Mouse (Mus musculus) embryo, embryonic 11.5 days (tissue): Measurements from ENCODE around the gene Mri1.
A peak's percentile ranks its signal among the peaks of the same experiment; 100 is the strongest.

ENCODE experiments used
- DNase-seq: peaks from one replicate; pipeline ENCODE4 v3.0.0-alpha.2; 2012; ENCODE audit warnings: low read depth, low spot score

The Mri1 gene

DNA sequence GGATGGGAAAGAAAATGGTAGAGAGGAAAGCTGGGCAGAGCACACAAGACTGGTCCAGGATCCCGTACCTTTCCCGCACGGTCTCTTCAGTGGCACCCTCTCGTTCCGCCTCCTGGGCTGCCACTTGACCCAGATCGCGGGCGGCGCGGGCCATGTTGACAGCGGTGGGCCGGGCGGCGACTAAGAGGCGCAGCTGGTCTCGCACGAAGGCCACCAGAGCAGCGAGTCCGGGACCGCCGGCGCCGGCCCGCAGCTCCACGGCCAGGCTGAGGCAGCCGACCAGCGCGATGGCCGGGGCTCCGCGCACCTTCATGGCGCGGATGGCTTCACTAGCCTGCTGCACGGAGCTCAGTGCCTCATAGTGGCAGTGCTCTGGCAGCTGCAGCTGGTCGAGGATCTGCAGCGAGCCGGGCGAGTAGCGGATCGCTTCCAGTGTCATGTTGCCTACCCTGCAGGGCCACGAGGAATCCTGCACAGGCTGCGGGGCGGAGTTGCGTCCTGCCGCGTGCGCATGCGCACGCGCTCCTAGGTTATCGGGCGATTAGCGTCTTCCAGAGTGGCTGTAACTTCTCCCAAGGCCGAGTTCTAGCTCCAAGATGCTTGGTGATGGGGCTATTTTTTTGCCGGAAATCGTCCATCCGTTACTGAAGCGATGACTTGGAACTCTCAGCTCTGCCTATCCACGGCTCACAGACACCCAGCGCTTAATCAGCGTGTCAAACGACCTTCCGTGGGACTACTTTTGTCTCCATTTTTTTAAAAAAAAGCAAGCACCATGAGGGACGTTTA lies at the start of gene Mri1:
Mri1 (minus strand) TSS at position 505 of the 789 bp plus-strand sequence.
- peak; percentile 88 for DNase-seq

DNA sequence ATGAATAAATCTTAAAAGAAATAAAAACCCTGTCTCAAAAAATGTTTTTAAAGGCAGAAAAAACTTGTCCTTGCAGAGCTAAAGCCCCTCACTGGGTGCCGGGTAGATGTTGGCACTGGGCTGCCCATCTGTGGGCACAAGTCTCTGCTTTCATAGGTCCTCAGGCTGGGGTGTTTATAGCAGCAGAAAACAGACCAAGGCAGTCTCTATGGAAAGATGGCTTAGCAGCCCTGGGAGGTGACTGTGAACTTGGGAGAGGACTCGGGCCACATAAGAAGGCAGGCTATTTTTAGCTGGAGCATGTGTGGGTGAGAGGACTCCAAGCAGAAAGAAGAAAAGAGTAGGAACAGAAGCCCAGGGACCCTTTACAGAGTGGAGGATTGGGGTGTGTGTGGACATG lies 46.8 kb upstream of the Mri1 start:
- DNase-seq: no peak

DNA sequence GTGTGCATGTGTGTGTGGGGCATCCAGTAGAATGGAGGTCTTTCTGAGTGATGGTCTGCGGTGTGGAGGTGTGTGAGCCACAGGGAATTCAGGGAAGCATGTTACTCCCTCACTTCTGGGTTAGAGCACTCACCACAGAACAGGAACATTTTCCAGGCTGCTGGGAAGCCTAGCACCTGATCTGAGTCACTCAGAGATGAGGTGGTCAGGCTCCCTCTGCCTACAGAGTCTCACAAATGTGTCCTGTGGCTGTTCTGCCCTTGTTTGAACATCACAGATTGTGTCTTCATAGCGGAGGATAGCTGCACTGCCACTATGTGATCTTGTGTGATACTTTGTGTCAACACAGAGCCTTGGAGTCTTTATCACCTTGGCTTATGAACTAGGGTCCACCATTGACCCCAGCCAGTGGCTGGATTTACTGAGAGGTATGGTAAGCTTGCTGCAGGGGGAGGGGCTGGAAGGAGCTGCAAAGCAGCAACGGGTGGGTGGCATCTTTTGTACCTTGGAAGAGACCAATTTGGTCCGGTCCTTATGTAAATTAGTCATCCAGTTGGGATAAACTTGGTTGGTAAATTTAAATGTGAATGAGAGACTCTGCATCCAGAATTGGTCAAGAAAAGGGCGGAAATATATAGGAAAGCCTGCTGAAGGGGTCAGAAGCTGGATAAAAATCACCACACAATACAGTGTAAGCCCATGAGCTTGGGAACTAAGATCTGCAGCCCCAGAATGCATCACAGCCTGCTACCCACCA lies 40.1 kb upstream of the Mri1 start:
- DNase-seq: no peak

DNA sequence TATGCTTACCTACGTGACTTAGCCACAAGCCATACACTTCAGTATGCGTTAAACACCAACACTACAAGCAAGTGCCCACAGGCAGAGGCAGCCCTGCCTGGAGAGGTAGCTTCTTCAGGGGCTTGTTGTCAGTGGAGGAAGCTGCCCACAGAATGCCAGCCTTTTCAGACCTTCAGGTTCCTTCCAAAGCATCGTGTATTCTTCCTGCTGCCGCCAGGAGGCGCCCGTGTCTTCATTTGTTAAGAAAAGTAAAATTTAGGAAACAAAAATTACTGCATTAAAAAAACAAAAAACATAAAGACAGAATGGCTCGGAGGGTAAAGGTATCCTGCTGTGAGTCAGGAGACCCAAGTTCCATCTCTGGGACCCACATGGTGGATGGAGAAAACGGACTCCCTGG lies 34.6 kb upstream of the Mri1 start:
- peak; percentile 62 for DNase-seq

DNA sequence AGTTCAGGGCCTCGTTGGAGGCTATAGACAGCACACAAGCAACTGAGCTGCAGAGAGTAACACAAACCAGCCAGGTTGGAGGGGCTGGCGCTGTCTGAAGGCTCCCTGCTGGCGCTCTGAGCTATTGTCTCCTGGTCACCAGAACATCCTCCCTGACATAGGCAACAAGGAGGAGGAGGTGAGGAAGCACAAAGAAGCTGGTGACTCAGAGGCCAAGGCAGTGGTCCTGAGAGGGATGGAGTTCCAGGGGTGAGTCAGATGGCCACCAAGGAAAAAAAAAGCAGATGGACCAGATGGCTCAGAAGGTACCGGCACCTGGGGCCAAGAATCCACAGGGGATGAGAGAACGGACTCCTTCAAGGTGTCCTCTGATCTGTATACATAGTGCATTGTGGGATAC lies 34.0 kb upstream of the Mri1 start:
- no peak for DNase-seq

DNA sequence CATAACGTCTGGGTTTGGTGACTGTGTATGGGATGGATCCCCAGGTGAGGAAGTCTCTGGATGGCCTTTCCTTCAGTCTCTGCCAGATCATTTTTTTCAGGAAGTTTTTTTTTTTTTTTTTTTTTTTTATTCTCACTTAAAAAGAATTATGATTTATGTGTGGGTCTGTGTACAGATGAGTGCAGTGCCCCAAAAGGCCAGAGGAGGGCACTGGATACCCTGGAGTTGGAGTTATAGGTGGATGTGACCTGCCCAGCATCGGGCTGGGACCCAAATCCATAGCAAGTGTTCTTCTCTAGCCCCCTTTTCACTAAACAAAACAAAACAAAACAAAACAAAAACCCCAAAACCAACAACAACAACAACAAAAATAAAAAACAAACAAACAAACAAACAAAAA lies 31.8 kb upstream of the Mri1 start:
- no peak for DNase-seq

DNA sequence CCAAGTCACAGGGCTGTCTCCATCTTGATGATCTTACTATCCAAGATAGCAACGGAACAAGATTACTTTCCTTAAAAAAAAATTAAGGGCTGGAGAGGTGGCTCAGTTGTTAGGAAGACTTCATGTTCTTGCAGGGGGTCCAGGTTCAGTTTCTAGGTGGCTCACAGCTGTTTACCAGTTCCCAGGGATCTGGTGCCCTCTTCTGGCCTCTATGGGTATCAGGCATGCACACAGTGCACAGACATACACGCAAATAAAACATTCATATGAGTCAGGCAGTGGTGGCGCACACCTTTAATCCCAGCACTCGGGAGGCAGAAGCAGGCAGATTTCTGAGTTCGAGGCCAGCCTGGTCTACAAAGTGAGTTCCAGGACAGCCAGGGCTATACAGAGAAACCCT lies 28.5 kb upstream of the Mri1 start:
- peak; percentile 40 for DNase-seq

DNA sequence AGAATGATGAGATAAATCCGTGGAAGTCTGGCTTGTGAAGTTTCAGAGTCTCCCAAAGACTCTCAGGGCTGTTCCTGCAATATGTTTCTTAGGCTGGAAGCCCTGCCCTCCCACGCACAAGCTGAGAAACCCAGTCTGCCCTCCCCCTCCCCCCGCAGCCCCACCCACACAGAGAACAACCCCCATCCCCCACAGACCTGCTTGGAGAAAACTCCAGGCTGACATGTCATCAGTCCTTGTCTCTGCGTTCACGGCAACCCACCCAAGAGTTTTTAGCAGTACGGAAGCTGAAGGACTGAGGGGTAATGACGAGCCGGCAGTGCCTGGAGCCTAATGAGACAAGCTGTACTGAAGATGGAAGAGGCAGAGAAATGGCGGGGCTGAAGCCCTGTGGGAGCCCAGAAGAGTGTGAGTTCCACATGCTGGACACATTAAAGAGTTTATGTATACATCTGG lies 27.5 kb upstream of the Mri1 start:
- peak; percentile 38 for DNase-seq

DNA sequence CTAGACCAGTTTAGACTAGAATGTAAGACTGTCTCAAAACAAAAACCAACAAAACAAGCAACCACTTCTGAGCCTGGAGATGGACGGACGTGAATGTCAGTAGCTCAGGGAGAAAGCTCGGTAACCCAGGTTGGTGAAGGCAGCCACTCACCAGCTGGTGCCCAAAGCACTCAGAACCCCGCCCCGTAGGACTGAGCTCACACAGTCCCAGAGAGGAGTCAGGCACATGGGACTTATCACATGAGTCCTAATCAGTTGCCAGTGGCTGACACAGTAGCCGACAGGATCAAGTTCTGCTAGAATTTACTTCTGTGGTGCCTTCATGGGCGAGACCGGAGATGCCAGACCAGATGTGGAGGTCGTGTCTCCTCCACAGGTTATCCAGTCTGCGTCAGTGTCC lies 23.7 kb upstream of the Mri1 start:
- DNase-seq: no peak

DNA sequence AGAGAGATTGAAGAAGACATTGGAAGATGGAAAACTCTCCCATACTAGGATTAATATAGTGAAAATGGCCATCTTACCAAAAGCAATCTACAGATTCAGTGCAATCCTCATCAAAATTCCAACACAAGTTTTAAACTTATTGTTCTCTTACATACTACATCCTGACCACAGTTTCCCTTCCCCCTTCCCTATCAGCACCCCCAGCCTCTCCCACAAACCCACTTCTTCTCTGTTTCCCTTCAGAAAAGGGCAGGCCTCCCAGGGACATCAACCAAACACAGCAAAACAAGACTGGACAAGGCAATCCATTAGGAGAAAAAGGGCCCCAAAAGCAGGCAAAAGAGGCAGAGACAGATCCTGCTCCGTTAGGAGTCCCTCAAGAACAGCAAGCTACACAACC lies 19.3 kb upstream of the Mri1 start:
- DNase-seq: no peak

DNA sequence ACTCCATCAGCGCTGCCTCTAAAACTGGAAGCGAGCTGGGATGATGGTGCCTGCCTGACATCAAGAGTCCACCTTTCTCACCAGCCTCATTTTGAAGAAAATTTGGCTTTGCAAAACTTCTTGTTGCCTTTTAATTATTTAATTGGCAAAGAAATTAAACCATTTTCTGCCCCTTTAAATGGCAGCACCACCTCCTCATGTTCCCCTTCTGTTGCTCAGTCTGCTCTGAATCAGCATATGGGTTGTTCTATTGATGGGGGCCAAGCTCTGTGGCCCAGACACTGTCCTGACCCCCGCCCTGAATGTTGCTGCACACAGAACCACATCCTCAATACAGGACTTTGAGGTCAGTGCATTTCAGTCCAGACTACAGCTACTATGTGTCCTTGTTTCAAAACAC lies 16.8 kb upstream of the Mri1 start:
- DNase-seq: no peak

DNA sequence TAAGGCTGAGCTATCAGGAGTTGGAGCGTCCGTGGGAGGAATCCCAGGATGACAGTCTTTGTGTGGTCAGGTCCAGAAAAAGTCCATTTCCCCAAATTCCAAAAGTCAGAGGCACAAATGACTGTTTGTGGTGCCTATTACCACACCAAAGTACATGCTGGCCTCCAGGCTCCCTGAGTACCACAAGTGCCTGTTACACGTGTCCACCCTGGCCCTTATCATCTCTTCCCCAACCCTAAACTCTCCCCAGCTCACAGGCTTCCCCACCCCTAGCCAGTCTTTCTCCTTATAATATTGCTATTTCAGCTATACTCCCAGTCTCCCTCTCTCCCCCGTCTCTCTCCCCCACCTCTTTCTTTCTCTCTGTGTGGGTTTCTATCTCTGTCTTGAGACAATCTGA lies 15.2 kb upstream of the Mri1 start:
- no peak for DNase-seq

DNA sequence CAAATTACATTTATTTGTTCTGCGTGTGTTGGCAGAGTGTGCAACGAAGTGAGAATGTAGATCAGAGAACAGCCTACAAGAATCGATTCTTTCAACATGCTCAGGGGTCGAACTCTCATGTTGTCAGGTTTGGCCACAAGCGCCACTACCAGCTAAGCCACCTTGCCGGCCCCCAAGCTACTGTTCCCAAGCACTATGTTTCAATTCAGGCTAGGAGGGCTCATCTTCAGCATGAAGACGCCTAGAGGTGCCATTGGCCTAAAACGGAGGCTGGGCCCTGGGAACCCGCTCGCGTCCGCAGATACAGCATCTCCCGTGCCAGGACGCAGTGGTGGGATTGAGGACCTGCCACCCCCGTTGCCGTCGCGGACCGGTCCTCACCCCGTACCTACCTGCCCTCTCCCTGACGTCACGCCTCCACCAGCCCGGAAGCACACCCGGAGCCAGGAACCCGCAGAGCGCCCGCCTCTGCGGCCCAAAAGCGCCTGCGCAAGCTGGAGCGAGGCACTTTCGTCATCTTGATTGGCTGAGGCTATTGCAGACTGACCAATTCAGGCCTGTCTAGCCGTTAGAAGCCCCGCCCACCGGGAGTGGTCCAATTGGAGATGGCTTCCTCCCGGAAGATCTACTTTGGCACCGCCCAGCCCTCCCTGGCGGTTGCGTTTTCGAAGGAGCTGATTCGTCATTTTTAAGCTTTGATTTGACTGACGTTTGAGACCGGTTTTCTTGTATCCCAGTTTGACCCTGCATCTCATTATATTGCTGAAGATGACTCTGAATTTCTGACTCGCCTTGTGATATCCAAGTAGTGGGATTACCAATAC lies 13.0 kb upstream of the Mri1 start, which contains the start of gene Ccdc130:
Ccdc130 (minus strand) TSS at position 431 of the 824 bp plus-strand sequence.
- DNase-seq: peak; percentile 100

DNA sequence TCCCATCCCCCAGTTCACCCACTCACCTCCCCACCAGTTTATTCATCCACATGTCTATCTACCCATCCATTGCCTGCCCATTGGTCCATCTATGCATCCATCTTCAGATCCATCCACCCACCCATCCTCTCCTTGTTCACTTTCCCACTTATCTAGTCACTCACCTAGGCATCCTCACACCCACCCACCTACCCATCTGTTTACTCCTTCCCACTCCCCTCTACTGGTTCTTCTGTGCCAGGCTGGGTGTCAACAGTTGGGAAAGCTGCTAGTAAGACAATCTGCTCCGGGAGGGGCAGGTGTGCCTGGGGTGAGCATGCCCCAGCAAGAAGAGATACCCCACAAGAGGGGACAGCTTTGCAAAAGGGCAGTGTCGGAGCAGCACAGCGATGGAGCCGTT lies 4.0 kb upstream of the Mri1 start:
- no peak for DNase-seq

DNA sequence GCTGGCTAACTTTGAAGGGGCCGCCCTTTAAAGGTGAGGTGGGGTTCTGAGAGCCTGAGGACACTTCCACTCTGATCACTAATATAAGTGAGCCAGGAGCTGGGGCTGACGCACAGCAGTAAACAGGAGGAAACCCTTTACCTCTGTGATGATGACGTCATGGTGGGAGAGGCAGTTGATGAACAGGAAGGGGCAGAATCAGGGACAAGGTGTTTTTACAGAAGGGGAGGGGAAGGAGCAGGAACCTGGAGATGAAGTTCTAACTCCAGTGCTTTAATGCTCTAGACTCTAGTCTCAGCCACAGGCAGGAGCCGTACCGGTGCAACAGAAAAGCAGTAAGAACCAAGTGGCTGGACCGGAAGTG lies 686 bp downstream of the Mri1 start:
- DNase-seq: no peak

DNA sequence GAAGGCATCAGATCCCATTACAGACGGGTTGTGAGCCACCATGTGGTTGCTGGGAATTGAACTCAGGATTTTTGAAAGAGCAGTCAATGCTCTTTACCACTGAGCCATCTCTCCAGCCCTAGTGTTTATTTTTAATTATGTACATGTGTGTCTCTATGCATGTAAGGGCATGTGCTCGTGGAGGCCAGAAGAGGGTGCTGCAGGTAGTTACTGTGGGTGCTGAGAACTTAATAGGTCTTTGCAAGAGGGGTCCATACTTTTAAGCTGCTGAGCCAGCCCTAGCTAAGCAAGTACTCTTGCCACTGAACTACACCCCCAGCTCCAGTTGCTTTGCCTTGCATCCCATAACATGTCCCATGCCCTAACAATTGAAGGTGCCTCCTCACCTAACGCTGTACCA lies 1.3 kb downstream of the Mri1 start:
- no peak for DNase-seq

DNA sequence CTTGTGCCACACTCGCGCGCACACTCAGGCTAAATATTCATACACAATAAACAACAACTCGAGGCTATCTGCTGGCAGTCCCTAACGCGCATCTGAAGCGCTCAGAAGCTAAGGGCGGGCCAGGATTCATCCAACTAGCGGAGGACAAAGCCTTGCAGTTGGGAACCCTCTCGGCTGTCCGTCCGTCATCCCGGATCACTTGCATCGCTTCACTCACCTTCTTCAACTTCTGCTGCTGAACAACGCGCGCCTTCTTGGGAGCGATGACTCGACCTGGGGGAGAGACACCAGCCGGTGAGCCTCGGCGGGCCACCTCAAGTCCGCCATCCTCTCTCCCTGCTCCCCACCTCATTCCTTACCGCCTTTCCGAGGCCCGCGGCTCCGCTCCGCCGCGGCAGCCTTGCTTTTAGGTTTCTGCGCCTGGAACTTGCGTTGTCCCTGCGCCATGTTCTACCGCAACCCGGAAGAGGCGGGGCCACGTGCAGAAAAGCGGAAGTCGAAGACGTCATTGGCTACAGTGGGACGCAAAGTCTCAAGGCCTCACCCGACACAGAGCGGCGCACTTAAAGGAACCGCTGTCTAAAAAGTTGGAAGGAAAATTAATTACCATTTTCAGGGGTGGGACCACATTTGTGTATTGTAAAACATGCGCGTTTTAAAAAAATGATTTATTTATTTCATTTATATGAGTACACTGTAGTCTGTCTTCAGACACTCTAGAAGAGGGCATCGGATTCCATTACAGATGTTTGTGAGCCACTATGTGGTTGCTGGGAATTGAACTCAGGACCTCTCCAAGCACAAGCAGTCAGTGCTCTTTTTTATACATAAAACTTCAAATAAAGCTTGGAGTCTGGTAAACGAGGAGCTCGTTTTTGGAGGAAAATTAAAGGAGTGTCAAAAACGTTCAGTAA lies 7.6 kb downstream of the Mri1 start, which contains the start of gene D8Ertd738e:
D8Ertd738e (minus strand) TSS at position 463 of the 914 bp plus-strand sequence.
- peak; percentile 84 for DNase-seq

DNA sequence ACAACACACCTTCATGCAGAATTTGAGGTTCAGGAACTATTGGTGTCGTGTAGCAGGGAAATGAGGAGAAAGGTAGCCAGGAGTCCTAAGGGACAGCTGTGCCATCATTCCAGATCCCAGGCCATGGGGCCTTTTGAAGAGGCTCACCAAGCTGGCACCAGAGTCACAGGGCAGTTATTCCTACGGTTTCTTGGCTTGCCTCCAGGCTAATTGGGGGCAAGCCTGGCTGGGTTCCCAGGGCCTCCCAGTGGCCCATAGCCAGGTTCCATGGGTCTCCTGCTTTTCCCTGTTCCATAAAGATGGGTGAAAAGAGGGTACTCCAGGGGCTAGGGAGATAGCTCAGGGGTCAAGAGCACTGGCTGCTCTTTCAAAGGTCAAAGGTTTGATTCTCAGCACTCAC lies 15.3 kb downstream of the Mri1 start:
- no peak for DNase-seq

DNA sequence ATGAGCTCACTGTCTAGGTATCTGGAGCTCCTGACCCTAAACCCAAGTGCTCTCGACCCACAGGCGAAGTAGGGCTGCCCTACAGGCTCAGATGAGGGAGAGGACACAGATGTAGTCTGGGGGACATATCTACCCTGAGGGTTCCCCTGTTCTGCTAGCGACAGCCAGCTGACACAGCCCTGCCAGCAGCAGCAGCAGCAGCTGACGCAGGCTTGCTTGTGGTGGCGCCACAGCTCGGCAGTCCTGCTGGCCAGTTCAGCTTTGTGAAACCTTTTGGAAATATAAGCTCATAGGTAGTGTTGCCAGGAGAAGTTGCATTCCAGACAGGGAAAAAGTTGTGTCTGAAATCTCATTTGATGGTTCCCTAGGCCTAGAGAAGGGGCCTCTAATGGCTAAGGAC lies 16.0 kb downstream of the Mri1 start:
- DNase-seq: no peak

DNA sequence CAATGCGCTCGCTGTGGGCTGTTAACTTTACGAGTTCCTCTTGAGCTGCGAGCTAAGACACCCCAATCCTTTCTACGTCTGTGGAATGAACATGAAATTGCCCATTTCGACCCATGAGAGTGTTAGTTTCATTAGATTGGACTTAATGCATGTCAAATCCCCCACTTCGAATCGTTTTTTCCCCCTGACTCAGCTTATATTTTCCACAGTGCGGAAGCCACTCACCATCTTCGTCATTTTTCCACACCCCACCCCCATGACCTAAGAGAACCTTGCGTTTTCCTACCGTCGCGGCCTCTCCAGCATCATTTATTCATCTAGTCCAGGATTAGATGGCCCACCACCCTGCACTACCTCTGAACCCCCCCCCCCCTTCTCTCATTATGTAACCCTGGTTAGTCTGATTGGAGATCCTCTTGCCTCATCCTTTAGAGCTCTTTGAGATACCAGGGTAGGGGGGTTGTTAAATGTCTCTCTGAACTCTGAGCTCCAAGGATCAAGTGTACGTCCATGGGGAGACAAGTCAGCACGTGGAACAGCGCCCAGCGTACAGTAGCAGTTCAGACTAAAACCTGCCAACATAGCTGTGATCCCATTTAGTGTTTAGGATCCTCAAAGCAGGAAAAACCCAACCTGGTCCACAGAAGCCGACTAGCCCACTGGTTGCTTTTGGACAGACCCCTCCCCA lies 19.4 kb downstream of the Mri1 start:
- no peak for DNase-seq
